Mouse (Mus musculus) stomach, postnatal 0 days (tissue): ENCODE measurements around the gene Fen1.

Experiments
- CTCF ChIP-seq: IDR thresholded peaks from 2 replicates; pipeline ENCODE4 v1.5.1; 2016; ENCODE audit warnings: antibody characterized with exemption, low read depth, mild to moderate bottlenecking, moderate library complexity
- EP300 ChIP-seq: optimal IDR thresholded peaks from 2 replicates; pipeline ENCODE3; 2016; ENCODE audit warnings: antibody characterized with exemption

DNA sequence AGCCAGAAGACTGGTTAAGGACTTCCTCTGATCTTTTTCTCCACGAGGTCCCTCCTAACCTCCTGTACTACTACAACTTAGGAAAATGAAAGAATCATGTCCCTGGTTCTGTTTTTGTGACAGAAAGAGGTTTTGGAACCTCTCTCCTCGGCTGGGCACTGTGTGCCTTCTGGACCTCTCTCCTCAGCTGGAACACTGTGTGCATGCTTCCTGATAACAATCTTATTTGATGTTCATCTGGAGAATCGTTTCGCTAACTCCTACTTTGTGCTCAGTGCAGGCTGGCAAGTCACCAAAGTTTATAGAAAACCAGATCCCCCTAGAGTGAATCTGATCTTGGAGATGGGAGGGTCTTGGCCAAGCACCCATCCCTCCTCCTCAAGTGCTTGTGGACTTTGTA lies 36.9 kb downstream of the Fen1 start:
- TF ChIP-seq CTCF (no peak), EP300 (no peak)
